Mouse (Mus musculus): ENCODE data around the gene Rack1. TPM values are rescaled to one million over a fixed set of nuclear protein-coding genes. Genes with fewer than 3 reads are reported as not detected.
"Not testable (repeated sequence)": the region's sequence is repeated elsewhere in the genome, so short reads cannot be mapped to it uniquely, and the experiment has no call there.

The Rack1 gene
- total and polyA plus RNA-seq, 2 experiments from 2014 or later, result 292 to 1,323 TPM

DNA sequence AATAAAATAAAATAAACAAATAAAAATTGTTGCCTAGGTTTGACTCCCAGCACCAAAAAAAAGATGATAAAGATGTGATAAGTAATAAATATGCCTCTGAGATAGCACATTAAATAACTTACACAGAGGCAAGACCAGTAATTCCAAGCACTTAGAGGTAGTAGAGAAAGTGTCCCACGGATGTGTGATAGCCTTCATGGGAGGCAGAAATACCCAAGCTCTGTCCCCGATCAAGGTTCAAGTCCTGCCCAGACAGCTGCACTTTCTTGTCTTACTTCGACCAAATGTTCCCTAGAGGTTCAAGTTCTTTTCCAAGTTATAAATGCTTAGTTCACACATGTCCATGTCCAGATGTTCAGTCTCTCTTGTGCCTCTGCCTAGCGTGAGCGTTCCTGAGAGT is 10.9 kb upstream of the Rack1 start:
- no peak for ATAC-seq (ENCODE audit: insufficient read depth, low read depth)
- H3K36me3 ChIP-seq (replicated peaks; ENCODE audit: control insufficient read depth, insufficient read depth, low read length), result no peaks in the 10 kb centered on the region
- no peak overlapping the region for H3K4me3 ChIP-seq (ENCODE audit: low read depth, low read length)
- no peak overlapping the region for H3K4me2 ChIP-seq (ENCODE audit: low read depth, low read length)
- H3K4me1 ChIP-seq (ENCODE audit: control insufficient read depth, insufficient read depth), result peaks cover 2% of the 10 kb centered on the region; the same call in 1 of the 2 replicates
- H3K9ac ChIP-seq (replicated peaks; ENCODE audit: low read depth, low read length), result no peak overlapping the region
- TF ChIP-seq CTCF (IDR thresholded peaks at IDR 0.05; ENCODE audit: low read depth) (no peak), EP300 (IDR thresholded peaks at IDR 0.05; ENCODE audit: low read depth) (no peak)
- no peak for DNase-seq (ENCODE audit: low spot score)
- 88% methylated on average over 5 of the region's 5 CpGs for WGBS
- H3K27me3 ChIP-seq (ENCODE audit: control insufficient read depth, insufficient read depth, low read length), result no peaks in the 10 kb centered on the region
- H3K9me3 ChIP-seq (replicated peaks; ENCODE audit: control insufficient read depth, low read length), result no peaks in the 10 kb centered on the region
- no peak overlapping the region for H3K27ac ChIP-seq (ENCODE audit: low read depth)

DNA sequence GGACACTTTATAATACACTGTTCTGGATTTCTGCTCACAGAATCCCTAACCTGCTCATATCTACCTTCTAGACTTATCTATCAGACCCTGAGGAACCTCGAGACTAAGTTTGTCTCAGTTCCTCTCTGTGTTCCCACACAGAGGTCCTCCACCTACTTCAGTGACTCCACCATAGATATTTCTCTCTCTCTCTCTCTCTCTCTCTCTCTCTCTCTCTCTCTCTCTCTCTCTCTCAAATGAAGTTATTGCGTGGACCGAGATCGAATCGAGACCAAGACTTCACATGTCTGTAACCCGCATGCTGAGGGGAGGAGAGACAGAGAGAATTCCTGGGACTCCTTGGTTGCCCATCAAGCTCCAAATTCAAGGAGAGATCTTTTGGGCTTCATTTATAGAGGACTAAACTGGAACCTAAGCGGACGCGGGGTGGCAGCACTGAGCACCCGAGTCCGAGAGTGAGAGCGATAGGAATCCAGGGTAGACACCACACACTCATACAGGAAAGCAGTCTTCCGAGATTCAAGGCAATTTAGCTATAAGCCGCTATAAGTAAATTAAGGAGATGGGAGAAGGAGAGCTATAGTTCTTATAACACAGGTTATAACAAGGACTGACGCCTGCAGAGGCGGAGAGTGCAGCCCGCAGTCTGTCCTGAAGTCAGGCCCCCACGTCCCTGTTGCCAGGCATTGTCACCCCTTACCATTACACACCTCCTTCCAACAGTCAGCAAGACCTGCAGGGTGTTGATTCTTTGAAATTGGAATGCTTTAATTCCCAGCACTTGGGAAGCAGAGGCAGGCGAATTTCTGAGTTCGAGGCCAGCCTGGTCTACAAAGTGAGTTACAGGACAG is 9.9 kb upstream of the Rack1 start:
- Histone ChIP-seq H3K4me1 (ENCODE audit: control insufficient read depth, insufficient read depth) (peaks cover 2% of the 10 kb centered on the region; the same call in 1 of the 2 replicates), H3K27ac (ENCODE audit: low read depth) (no peak overlapping the region), H3K4me2 (ENCODE audit: low read depth, low read length) (peak overlapping the region; percentile 54), H3K9ac (replicated peaks; ENCODE audit: low read depth, low read length) (no peak overlapping the region), H3K4me3 (ENCODE audit: low read depth, low read length) (no peak overlapping the region; the same call in 1 of the 2 replicates), H3K27me3 (ENCODE audit: control insufficient read depth, insufficient read depth, low read length) (no peaks in the 10 kb centered on the region), H3K36me3 (replicated peaks; ENCODE audit: control insufficient read depth, insufficient read depth, low read length) (no peaks in the 10 kb centered on the region), H3K9me3 (replicated peaks; ENCODE audit: control insufficient read depth, low read length) (no peaks in the 10 kb centered on the region)
- TF ChIP-seq CTCF (IDR thresholded peaks at IDR 0.05; ENCODE audit: low read depth) (peak; percentile 87), EP300 (IDR thresholded peaks at IDR 0.05; ENCODE audit: low read depth) (no peak)
- 14% methylated on average over 20 of the region's 20 CpGs for WGBS
- peak; percentile 68 for ATAC-seq (ENCODE audit: insufficient read depth, low read depth)
- DNase-seq (ENCODE audit: low spot score), result peak; percentile 70

DNA sequence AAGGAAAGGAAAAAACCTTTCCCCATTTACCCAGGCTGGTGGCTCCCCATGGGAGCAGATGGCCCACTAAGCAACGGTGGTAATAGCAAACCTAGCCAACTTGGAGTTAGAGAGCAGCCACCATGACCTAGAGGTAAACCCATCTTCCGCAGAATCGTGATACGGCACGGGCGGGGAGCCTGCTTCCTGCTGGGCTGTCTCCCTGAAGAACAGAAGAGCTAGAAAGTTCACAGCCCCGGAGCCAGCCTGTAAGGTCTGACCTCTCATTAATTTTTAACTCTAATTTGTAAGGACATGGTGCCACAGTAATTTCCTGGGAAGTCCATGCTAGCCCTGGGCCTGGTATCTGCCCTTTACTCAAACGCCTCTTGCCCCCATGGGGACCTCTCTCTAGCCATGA is 9.2 kb upstream of the Rack1 start:
- DNase-seq (ENCODE audit: low spot score), result no peak
- Histone ChIP-seq H3K4me1 (ENCODE audit: control insufficient read depth, insufficient read depth) (peaks cover 2% of the 10 kb centered on the region; the same call in 1 of the 2 replicates), H3K9ac (replicated peaks; ENCODE audit: low read depth, low read length) (no peak overlapping the region), H3K4me3 (ENCODE audit: low read depth, low read length) (no peak overlapping the region), H3K9me3 (replicated peaks; ENCODE audit: control insufficient read depth, low read length) (no peaks in the 10 kb centered on the region), H3K27me3 (ENCODE audit: control insufficient read depth, insufficient read depth, low read length) (no peaks in the 10 kb centered on the region), H3K27ac (ENCODE audit: low read depth) (no peak overlapping the region), H3K4me2 (ENCODE audit: low read depth, low read length) (no peak overlapping the region), H3K36me3 (replicated peaks; ENCODE audit: control insufficient read depth, insufficient read depth, low read length) (no peaks in the 10 kb centered on the region)
- no peak for ATAC-seq (ENCODE audit: insufficient read depth, low read depth)
- 43% methylated on average over 8 of the region's 8 CpGs for WGBS
- TF ChIP-seq EP300 (IDR thresholded peaks at IDR 0.05; ENCODE audit: low read depth), result no peak
- TF ChIP-seq CTCF (IDR thresholded peaks at IDR 0.05; ENCODE audit: low read depth), result no peak

- not testable (repeated sequence) for H3K4me1 ChIP-seq (ENCODE audit: control insufficient read depth, insufficient read depth); H3K9ac ChIP-seq (replicated peaks; ENCODE audit: low read depth, low read length); H3K27ac ChIP-seq (ENCODE audit: low read depth); DNase-seq (ENCODE audit: low spot score); ATAC-seq (ENCODE audit: insufficient read depth, low read depth); H3K9me3 ChIP-seq (replicated peaks; ENCODE audit: control insufficient read depth, low read length); H3K36me3 ChIP-seq (replicated peaks; ENCODE audit: control insufficient read depth, insufficient read depth, low read length); H3K27me3 ChIP-seq (ENCODE audit: control insufficient read depth, insufficient read depth, low read length); H3K4me2 ChIP-seq (ENCODE audit: low read depth, low read length); H3K4me3 ChIP-seq (ENCODE audit: low read depth, low read length)
- WGBS, result 89% methylated on average over 9 of the region's 9 CpGs
These were observed 8.2 kb upstream of the Rack1 start for GRCm38 (mm10) chr11:48791894-48792293.

DNA sequence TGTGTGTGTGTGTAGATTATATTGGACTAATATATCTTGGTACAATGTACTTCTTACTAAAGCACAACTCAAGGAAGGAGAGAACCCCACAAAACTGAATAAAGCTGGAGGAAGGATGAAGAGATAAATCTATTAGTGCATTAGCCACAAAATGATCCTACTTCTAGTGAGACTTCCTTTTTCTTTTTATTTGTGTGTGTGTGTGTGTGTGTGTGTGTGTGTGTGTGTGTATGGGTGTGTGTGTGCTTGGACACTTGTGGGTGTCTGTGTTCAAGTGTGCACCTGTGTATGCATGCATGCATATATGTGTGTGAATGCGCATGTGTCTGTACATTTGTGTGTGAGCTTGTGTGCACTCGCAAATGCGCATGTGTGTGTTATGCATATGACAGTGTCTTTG is 6.9 kb upstream of the Rack1 start:
- H3K4me3 ChIP-seq (ENCODE audit: low read depth, low read length), result no peak overlapping the region
- DNase-seq (ENCODE audit: low spot score), result no peak
- H3K9ac ChIP-seq (replicated peaks; ENCODE audit: low read depth, low read length), result no peak overlapping the region
- no peaks in the 10 kb centered on the region for H3K27me3 ChIP-seq (ENCODE audit: control insufficient read depth, insufficient read depth, low read length)
- TF ChIP-seq EP300 (IDR thresholded peaks at IDR 0.05; ENCODE audit: low read depth) (no peak), CTCF (IDR thresholded peaks at IDR 0.05; ENCODE audit: low read depth) (no peak)
- H3K4me1 ChIP-seq (ENCODE audit: control insufficient read depth, insufficient read depth), result no peaks in the 10 kb centered on the region
- no peaks in the 10 kb centered on the region for H3K9me3 ChIP-seq (replicated peaks; ENCODE audit: control insufficient read depth, low read length)
- H3K27ac ChIP-seq (ENCODE audit: low read depth), result no peak overlapping the region
- no peak for ATAC-seq (ENCODE audit: insufficient read depth, low read depth)
- no peaks in the 10 kb centered on the region for H3K36me3 ChIP-seq (replicated peaks; ENCODE audit: control insufficient read depth, insufficient read depth, low read length)
- H3K4me2 ChIP-seq (ENCODE audit: low read depth, low read length), result no peak overlapping the region
- WGBS, result 95% methylated on average over 3 of the region's 3 CpGs

DNA sequence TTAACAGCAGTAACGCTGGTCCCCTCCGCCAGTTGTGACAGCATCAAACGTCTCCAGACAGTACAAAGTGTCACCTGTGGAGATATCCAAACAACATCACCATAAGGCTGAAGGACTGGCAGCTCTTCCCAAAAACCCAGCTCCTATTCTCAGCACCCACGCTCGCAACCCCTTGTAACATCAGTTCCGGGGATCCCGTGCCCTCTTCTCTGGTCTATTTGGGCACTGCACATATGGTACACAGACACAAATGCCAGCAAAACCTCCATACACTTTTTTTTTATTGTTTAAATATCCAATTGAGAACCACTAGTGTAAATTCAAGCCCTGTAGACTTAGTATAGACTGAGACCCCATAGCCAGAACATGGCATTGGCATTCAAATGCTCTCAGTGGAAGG is 4.9 kb upstream of the Rack1 start:
- no peak for ATAC-seq (ENCODE audit: insufficient read depth, low read depth)
- no peaks in the 10 kb centered on the region for H3K36me3 ChIP-seq (replicated peaks; ENCODE audit: control insufficient read depth, insufficient read depth, low read length)
- H3K9ac ChIP-seq (replicated peaks; ENCODE audit: low read depth, low read length), result no peak overlapping the region
- no peak overlapping the region for H3K4me2 ChIP-seq (ENCODE audit: low read depth, low read length)
- TF ChIP-seq EP300 (IDR thresholded peaks at IDR 0.05; ENCODE audit: low read depth) (no peak), CTCF (IDR thresholded peaks at IDR 0.05; ENCODE audit: low read depth) (no peak)
- no peaks in the 10 kb centered on the region for H3K9me3 ChIP-seq (replicated peaks; ENCODE audit: control insufficient read depth, low read length)
- 86% methylated on average over 7 of the region's 7 CpGs for WGBS
- H3K4me3 ChIP-seq (ENCODE audit: low read depth, low read length), result no peak overlapping the region
- no peak for DNase-seq (ENCODE audit: low spot score)
- H3K27ac ChIP-seq (ENCODE audit: low read depth), result no peak overlapping the region
- H3K27me3 ChIP-seq (ENCODE audit: control insufficient read depth, insufficient read depth, low read length), result no peaks in the 10 kb centered on the region
- peaks cover 5% of the 10 kb centered on the region; the same call in 1 of the 2 replicates for H3K4me1 ChIP-seq (ENCODE audit: control insufficient read depth, insufficient read depth)

Data from heart, postnatal 0 days (tissue).